Mouse (Mus musculus) embryo, embryonic 11 days (tissue): ENCODE data around the gene Ryr1.
"Not testable (repeated sequence)": the region's sequence is repeated elsewhere in the genome, so short reads cannot be mapped to it uniquely, and the experiment has no call there.

ENCODE experiments used
- DNase-seq: peaks from one replicate; pipeline ENCODE4 v3.0.0-alpha.2; 2015

Gene Ryr1

GRCm38 (mm10) chr7:28983141-28983564 lies 141.8 kb downstream of the Ryr1 start:
- no peak for DNase-seq

- no peak for DNase-seq
Observed at GRCm38 (mm10) chr7:28982274-28983013, 142.5 kb downstream of the Ryr1 start.

GRCm38 (mm10) chr7:28981651-28982273 lies 143.2 kb downstream of the Ryr1 start, which contains the start of the genes Eif3k and Map4k1:
Eif3k (minus strand) TSS chr7:28981864.
Map4k1 (plus strand) TSS chr7:28982050.
- peak; percentile 100 for DNase-seq

GRCm38 (mm10) chr7:28977556-28977955 lies 147.4 kb downstream of the Ryr1 start:
- no peak for DNase-seq

GRCm38 (mm10) chr7:28973025-28973424 lies 152.0 kb downstream of the Ryr1 start:
- DNase-seq = no peak

GRCm38 (mm10) chr7:28972542-28972985 lies 152.4 kb downstream of the Ryr1 start:
- DNase-seq = peak; percentile 83

- DNase-seq = no peak
Observed at GRCm38 (mm10) chr7:28971770-28972269, 153.2 kb downstream of the Ryr1 start.

- no peak for DNase-seq
Observed at GRCm38 (mm10) chr7:28971029-28971428, 153.9 kb downstream of the Ryr1 start.

- DNase-seq = no peak
Observed at GRCm38 (mm10) chr7:28969672-28970394, 155.1 kb downstream of the Ryr1 start.

GRCm38 (mm10) chr7:28969271-28969670 lies 155.7 kb downstream of the Ryr1 start:
- DNase-seq = no peak

GRCm38 (mm10) chr7:28968120-28968519 lies 156.9 kb downstream of the Ryr1 start:
- DNase-seq = not testable (repeated sequence)

GRCm38 (mm10) chr7:28966751-28967505 lies 158.1 kb downstream of the Ryr1 start:
- no peak for DNase-seq

- no peak for DNase-seq
Observed at GRCm38 (mm10) chr7:28966181-28966580, 158.8 kb downstream of the Ryr1 start.

GRCm38 (mm10) chr7:28965346-28965840 lies 159.6 kb downstream of the Ryr1 start:
- DNase-seq = no peak

- no peak for DNase-seq
Observed at GRCm38 (mm10) chr7:28963399-28963923, 161.5 kb downstream of the Ryr1 start.

GRCm38 (mm10) chr7:28961927-28962670 lies 162.9 kb downstream of the Ryr1 start, which contains the start of gene Actn4:
Actn4 (minus strand) TSS chr7:28962340.
- DNase-seq = peak; percentile 100

- no peak for DNase-seq
Observed at GRCm38 (mm10) chr7:28961584-28961926, 163.4 kb downstream of the Ryr1 start.

GRCm38 (mm10) chr7:28960354-28961046 lies 164.5 kb downstream of the Ryr1 start:
- no peak for DNase-seq

GRCm38 (mm10) chr7:28959505-28960045 lies 165.4 kb downstream of the Ryr1 start:
- no peak for DNase-seq

GRCm38 (mm10) chr7:28958770-28959169 lies 166.2 kb downstream of the Ryr1 start:
- DNase-seq = no peak
